In genomic region chr13:111865956-111866355, GRCm38 (mm10) we compare ENCODE assay signal across 16 mouse cellular contexts.
"Had no signal": no experiment of that assay in that cellular context is flagged by ENCODE, and none has a peak within 500 bp of the region (broad histone marks: within the 10 kb centered on the region; RNA-seq: fewer than 3 reads in every experiment).

No protein-coding gene starts in this region.

- H3K27ac ChIP-seq: neural tube, embryonic 13.5 days; neural tube, embryonic 15.5 days; stomach, embryonic 15.5 days; stomach, postnatal 0 days had no signal

- H3K9ac ChIP-seq: neural tube, embryonic 13.5 days; neural tube, embryonic 15.5 days; stomach, embryonic 15.5 days had no signal

- H3K36me3 ChIP-seq: neural tube, embryonic 13.5 days; neural tube, embryonic 15.5 days; stomach, embryonic 15.5 days had no signal

- H3K9me3 ChIP-seq: neural tube, embryonic 13.5 days; neural tube, embryonic 15.5 days; stomach, embryonic 15.5 days had no signal

- H3K27me3 ChIP-seq: neural tube, embryonic 13.5 days; neural tube, embryonic 15.5 days; stomach, embryonic 15.5 days had no signal

- DNase-seq: retina, postnatal 1 day; right cerebral cortex, adult 18-20 months; right cerebral cortex, postnatal 14 days; right cerebral cortex, postnatal 25 days; right cerebral cortex, postnatal 4 days; spleen, adult 18-20 months; thymus, adult 18-20 months; thymus, adult 2 months; thymus, postnatal 14 days; thymus, postnatal 25 days; thymus, postnatal 36 days; thymus, postnatal 4 days had no signal

- H3K4me3 ChIP-seq: neural tube, embryonic 13.5 days; neural tube, embryonic 15.5 days; stomach, embryonic 15.5 days had no signal

- H3K4me2 ChIP-seq: neural tube, embryonic 13.5 days; neural tube, embryonic 15.5 days; stomach, embryonic 15.5 days had no signal
